Mouse (Mus musculus): ENCODE results near the gene Tm9sf4. TPM values are rescaled to one million over a fixed set of nuclear protein-coding genes. Genes with fewer than 3 reads are reported as not detected.
A peak's percentile ranks its signal among the peaks of the same experiment; 100 is the strongest.

Gene Tm9sf4
- polyA plus RNA-seq, 1 experiment = 78.6 TPM

DNA sequence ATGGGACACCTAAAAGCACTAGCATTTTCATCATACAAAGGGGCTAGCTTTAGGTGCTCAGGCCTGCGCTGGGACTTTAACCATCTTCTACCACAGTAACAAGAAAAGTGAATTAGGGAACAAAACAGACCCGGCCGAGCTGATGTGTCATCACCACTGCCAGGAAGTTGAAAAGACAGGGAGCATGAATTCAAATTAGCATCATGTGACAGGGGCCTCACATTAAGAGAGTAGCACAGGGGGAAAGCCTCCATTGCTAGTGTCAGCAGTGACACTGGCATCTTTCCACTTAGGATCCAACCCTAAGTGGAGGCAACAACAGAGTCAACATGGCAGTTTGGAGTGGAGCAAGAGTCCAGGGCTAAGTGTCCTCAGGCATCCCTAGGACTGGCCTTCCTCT is 13.9 kb upstream of the Tm9sf4 start:
- H3K4me1 ChIP-seq (ENCODE audit: control insufficient read depth, insufficient read depth, low read length) = peaks cover 7% of the 10 kb centered on the region
- no peak overlapping the region for H3K27ac ChIP-seq (ENCODE audit: insufficient read depth, low read length)
- no peaks in the 10 kb centered on the region for H3K27me3 ChIP-seq (ENCODE audit: control insufficient read depth, insufficient read depth, low read length)
- 83% methylated on average over 3 of the region's 3 CpGs for WGBS
- no peak overlapping the region for H3K4me3 ChIP-seq (replicated peaks; ENCODE audit: insufficient read depth, low read depth, low read length)
- DNase-seq = no peak
- TF ChIP-seq CTCF (IDR thresholded peaks at IDR 0.05; ENCODE audit: borderline replicate concordance, insufficient read depth, low read depth, low read length) (no peak), POLR2A (IDR thresholded peaks at IDR 0.05; ENCODE audit: borderline replicate concordance, insufficient read depth, low read length) (no peak)

GRCm38 (mm10) chr2:153147715-153148114 is 13.4 kb upstream of the Tm9sf4 start:
- TF ChIP-seq POLR2A (IDR thresholded peaks at IDR 0.05; ENCODE audit: borderline replicate concordance, insufficient read depth, low read length) (no peak), CTCF (IDR thresholded peaks at IDR 0.05; ENCODE audit: borderline replicate concordance, insufficient read depth, low read depth, low read length) (peak; percentile 92)
- DNase-seq = peak; percentile 71 to 81
- Histone ChIP-seq H3K27me3 (ENCODE audit: control insufficient read depth, insufficient read depth, low read length) (no peaks in the 10 kb centered on the region), H3K4me3 (replicated peaks; ENCODE audit: insufficient read depth, low read depth, low read length) (no peak overlapping the region), H3K4me1 (ENCODE audit: control insufficient read depth, insufficient read depth, low read length) (peaks cover 12% of the 10 kb centered on the region), H3K27ac (ENCODE audit: insufficient read depth, low read length) (no peak overlapping the region)
- 7% methylated on average over 3 of the region's 3 CpGs for WGBS

DNA sequence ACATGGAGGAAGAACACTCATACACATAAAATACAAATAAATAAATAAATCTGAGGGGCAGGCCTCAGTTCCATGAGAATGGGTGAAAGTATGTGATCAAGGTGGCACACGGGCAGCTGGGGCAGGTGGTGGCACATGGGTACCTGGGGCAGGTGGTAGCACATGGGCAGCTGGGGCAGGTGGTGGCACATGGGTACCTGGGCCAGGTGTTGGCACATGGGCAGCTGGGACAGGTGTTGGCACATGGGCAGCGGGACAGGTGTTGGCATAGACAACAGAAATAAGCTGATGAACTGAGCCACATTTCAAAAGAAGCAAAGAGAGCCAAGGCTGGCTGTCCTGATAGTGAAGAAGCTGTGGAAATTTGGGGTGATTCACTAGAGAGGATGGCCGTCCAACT is 11.4 kb upstream of the Tm9sf4 start:
- Histone ChIP-seq H3K27me3 (ENCODE audit: control insufficient read depth, insufficient read depth, low read length) (no peaks in the 10 kb centered on the region), H3K4me1 (ENCODE audit: control insufficient read depth, insufficient read depth, low read length) (peaks cover 25% of the 10 kb centered on the region), H3K27ac (ENCODE audit: insufficient read depth, low read length) (no peak overlapping the region), H3K4me3 (replicated peaks; ENCODE audit: insufficient read depth, low read depth, low read length) (no peak overlapping the region)
- DNase-seq = no peak
- TF ChIP-seq POLR2A (IDR thresholded peaks at IDR 0.05; ENCODE audit: borderline replicate concordance, insufficient read depth, low read length) (no peak), CTCF (IDR thresholded peaks at IDR 0.05; ENCODE audit: borderline replicate concordance, insufficient read depth, low read depth, low read length) (no peak)
- 91% methylated on average over 3 of the region's 3 CpGs for WGBS

- Histone ChIP-seq H3K27ac (ENCODE audit: insufficient read depth, low read length) (no peak overlapping the region), H3K27me3 (ENCODE audit: control insufficient read depth, insufficient read depth, low read length) (no peaks in the 10 kb centered on the region), H3K4me1 (ENCODE audit: control insufficient read depth, insufficient read depth, low read length) (peaks cover 25% of the 10 kb centered on the region), H3K4me3 (replicated peaks; ENCODE audit: insufficient read depth, low read depth, low read length) (no peak overlapping the region)
- DNase-seq = no peak
- 89% methylated on average over 7 of the region's 7 CpGs for WGBS
- no peak for TF ChIP-seq CTCF (IDR thresholded peaks at IDR 0.05; ENCODE audit: borderline replicate concordance, insufficient read depth, low read depth, low read length)
- TF ChIP-seq POLR2A (IDR thresholded peaks at IDR 0.05; ENCODE audit: borderline replicate concordance, insufficient read depth, low read length) = no peak
Observed at GRCm38 (mm10) chr2:153151026-153151425, 10.1 kb upstream of the Tm9sf4 start.

DNA sequence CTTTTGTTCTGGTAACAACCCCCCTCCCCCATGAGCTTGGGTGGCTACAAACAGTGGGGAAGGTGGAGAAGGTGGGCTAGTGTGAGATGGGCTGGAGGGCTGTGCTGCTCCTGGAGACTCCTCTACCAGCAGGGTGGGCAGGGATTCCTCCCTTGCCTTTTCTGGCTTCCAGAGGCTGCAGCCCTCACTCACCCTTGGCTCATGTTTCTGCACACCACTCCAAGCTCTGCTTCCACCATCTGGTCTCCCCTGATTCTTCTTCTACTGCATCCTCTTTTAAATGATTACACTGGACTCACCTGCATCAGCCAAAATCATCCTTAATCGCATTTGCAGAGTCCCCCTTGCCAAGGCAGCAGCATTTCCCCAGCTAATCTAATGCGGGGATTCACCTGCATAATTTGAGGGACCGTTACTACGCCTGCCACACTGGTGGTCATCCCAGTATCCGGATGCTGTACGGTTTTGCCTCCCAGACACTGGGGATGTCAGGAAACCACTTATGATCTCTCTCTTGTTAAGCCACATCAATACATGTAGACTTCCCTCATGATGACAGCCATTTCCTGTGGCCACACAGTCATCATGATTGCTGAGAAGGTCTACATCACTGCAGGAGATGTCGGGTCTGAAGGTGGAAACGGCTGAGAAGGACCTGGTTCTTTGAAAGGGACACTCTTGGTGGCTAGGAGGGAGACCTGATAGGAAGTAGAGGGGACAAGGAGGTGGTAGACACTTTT is 9.0 kb upstream of the Tm9sf4 start:
- H3K27me3 ChIP-seq (ENCODE audit: control insufficient read depth, insufficient read depth, low read length) = no peaks in the 10 kb centered on the region
- no peak for TF ChIP-seq POLR2A (IDR thresholded peaks at IDR 0.05; ENCODE audit: borderline replicate concordance, insufficient read depth, low read length)
- no peak for TF ChIP-seq CTCF (IDR thresholded peaks at IDR 0.05; ENCODE audit: borderline replicate concordance, insufficient read depth, low read depth, low read length)
- WGBS = 21% methylated on average over 8 of the region's 8 CpGs

GRCm38 (mm10) chr2:153153033-153153450 is 8.1 kb upstream of the Tm9sf4 start:
- Histone ChIP-seq H3K4me1 (ENCODE audit: control insufficient read depth, insufficient read depth, low read length) (peaks cover 25% of the 10 kb centered on the region), H3K27me3 (ENCODE audit: control insufficient read depth, insufficient read depth, low read length) (no peaks in the 10 kb centered on the region), H3K4me3 (replicated peaks; ENCODE audit: insufficient read depth, low read depth, low read length) (no peak overlapping the region), H3K27ac (ENCODE audit: insufficient read depth, low read length) (peak overlapping the region; percentile 84)
- DNase-seq = peak; percentile 65 to 74
- 18% methylated on average over 4 of the region's 4 CpGs for WGBS
- no peak for TF ChIP-seq POLR2A (IDR thresholded peaks at IDR 0.05; ENCODE audit: borderline replicate concordance, insufficient read depth, low read length)
- TF ChIP-seq CTCF (IDR thresholded peaks at IDR 0.05; ENCODE audit: borderline replicate concordance, insufficient read depth, low read depth, low read length) = no peak

More for the DNA sequence above, 9.0 kb upstream of the Tm9sf4 start:
- peak overlapping the region; percentile 84 for H3K27ac ChIP-seq (ENCODE audit: insufficient read depth, low read length)
- peaks cover 25% of the 10 kb centered on the region for H3K4me1 ChIP-seq (ENCODE audit: control insufficient read depth, insufficient read depth, low read length)
- DNase-seq = peak; percentile 43 to 63
- H3K4me3 ChIP-seq (replicated peaks; ENCODE audit: insufficient read depth, low read depth, low read length) = no peak overlapping the region

- WGBS = 78% methylated on average over 3 of the region's 3 CpGs
- H3K4me3 ChIP-seq (replicated peaks; ENCODE audit: insufficient read depth, low read depth, low read length) = no peak overlapping the region
- H3K4me1 ChIP-seq (ENCODE audit: control insufficient read depth, insufficient read depth, low read length) = peaks cover 17% of the 10 kb centered on the region; the same call in 1 of the 2 replicates
- TF ChIP-seq POLR2A (IDR thresholded peaks at IDR 0.05; ENCODE audit: borderline replicate concordance, insufficient read depth, low read length) (no peak), CTCF (IDR thresholded peaks at IDR 0.05; ENCODE audit: borderline replicate concordance, insufficient read depth, low read depth, low read length) (no peak)
- H3K27ac ChIP-seq (ENCODE audit: insufficient read depth, low read length) = no peak overlapping the region
- H3K27me3 ChIP-seq (ENCODE audit: control insufficient read depth, insufficient read depth, low read length) = no peaks in the 10 kb centered on the region
- DNase-seq = no peak
Observed at GRCm38 (mm10) chr2:153157270-153157669, 3.8 kb upstream of the Tm9sf4 start.

DNA sequence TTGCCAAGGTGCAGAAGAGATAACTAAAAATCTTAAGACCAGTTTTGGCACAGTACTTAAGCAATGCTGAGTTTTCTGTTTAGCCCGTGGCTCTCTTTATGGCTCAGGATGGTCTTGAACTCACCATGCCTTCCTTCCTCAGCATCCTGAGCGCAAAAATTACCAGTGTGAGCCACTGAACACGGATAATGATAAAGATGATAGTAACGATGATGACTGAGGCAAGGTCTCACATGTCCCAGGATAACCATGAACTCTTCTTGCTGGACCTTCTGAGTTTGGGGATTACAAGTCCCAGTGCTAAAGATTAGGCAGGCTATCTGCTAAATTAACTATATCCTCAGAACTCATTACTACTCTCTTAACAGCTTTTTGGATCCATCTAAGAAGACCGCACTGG is 970 bp upstream of the Tm9sf4 start:
- H3K27ac ChIP-seq (ENCODE audit: insufficient read depth, low read length) = no peak overlapping the region
- no peak for DNase-seq
- no peaks in the 10 kb centered on the region for H3K27me3 ChIP-seq (ENCODE audit: control insufficient read depth, insufficient read depth, low read length)
- TF ChIP-seq POLR2A (IDR thresholded peaks at IDR 0.05; ENCODE audit: borderline replicate concordance, insufficient read depth, low read length) = no peak
- no peak for TF ChIP-seq CTCF (IDR thresholded peaks at IDR 0.05; ENCODE audit: borderline replicate concordance, insufficient read depth, low read depth, low read length)
- H3K4me3 ChIP-seq (replicated peaks; ENCODE audit: insufficient read depth, low read depth, low read length) = no peak overlapping the region
- 81% methylated on average over 5 of the region's 5 CpGs for WGBS
- H3K4me1 ChIP-seq (ENCODE audit: control insufficient read depth, insufficient read depth, low read length) = peaks cover 3% of the 10 kb centered on the region; the same call in 1 of the 2 replicates

Data from cerebellum, adult 2 months (tissue).